Mouse (Mus musculus) heart, adult 18-20 months (tissue): ENCODE results near the gene Pou2f3. TPM values are rescaled to one million over a fixed set of nuclear protein-coding genes. Genes with fewer than 3 reads are reported as not detected.

Experiments used
- DNase-seq, 2 experiments: peaks; one replicate each; pipeline ENCODE4 v3.0.0; 2021 to 2022; ENCODE audit warnings: mixed read lengths in 1 of 2
- long read RNA-seq, 2 experiments: library from polyadenylated mRNA; stranded (forward); transcript quantifications; one replicate each; pipeline ENCODE4 v2.0.0; 2021
- total RNA-seq, 2 experiments: library from RNA; stranded (reverse); gene quantifications; 2 replicates each; pipeline ENCODE4 v1.2.3; 2021

Gene Pou2f3
- under 1 TPM in 1 of 2 experiments, not detected in 1; 0.10 TPM for total RNA-seq
- long read RNA-seq, experiment 1, result 0 reads
- long read RNA-seq, experiment 2, result 0 reads

- peak; percentile 84 to 91 for DNase-seq
Observed at GRCm38 (mm10) chr9:43210190-43210682, at the start of gene Pou2f3. Gene Pou2f3, minus strand, starts transcription at chr9:43210369.

- peak; percentile 63 to 82 for DNase-seq
Observed at GRCm38 (mm10) chr9:43253271-43253681, 43.1 kb upstream of the Pou2f3 start.

DNA sequence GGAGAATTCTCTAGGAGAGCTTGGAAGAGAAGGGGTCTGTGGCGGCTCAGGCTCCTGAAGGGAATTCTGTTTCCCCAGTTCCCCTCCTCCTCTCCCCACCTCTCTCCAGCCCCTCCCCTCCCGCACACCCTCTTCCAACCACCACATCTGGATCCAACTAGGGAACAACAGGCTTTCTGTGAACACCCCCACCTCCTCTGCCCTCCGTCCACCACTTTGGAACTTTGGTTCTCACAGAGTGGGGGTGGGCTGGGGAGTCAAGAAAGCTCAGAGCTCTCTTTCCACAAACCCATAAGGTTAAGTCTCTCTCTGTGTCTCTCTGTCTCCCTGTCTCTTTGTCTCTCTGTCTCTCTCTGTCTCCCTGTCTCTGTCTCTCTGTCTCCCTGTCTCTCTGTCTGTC is 42.6 kb upstream of the Pou2f3 start:
- DNase-seq, result peak in 1 of 2 experiments; percentile 6

GRCm38 (mm10) chr9:43251786-43252185 is 41.6 kb upstream of the Pou2f3 start:
- no peak for DNase-seq

DNA sequence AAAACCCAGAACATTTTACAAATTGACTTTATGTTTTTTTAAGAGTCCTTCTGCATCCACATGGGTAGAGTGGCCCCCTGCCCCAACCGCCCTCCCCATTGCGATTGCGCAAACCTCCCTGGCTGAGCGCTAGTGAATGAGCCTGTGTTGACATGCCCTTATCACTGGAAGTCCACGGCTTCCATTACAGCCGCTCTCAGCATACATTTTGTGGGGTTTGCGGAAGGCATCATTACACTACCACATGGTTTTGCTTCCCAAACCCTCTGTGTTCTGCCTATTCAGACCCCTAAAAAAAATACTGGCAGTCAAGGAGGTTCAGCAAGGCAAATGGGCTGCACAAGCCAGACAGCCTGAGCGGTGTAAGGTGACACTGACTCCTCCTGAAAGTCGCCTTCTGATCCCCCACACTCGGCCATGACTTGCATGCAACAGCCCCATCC is 36.6 kb upstream of the Pou2f3 start:
- peak in 1 of 2 experiments; percentile 48 for DNase-seq

DNA sequence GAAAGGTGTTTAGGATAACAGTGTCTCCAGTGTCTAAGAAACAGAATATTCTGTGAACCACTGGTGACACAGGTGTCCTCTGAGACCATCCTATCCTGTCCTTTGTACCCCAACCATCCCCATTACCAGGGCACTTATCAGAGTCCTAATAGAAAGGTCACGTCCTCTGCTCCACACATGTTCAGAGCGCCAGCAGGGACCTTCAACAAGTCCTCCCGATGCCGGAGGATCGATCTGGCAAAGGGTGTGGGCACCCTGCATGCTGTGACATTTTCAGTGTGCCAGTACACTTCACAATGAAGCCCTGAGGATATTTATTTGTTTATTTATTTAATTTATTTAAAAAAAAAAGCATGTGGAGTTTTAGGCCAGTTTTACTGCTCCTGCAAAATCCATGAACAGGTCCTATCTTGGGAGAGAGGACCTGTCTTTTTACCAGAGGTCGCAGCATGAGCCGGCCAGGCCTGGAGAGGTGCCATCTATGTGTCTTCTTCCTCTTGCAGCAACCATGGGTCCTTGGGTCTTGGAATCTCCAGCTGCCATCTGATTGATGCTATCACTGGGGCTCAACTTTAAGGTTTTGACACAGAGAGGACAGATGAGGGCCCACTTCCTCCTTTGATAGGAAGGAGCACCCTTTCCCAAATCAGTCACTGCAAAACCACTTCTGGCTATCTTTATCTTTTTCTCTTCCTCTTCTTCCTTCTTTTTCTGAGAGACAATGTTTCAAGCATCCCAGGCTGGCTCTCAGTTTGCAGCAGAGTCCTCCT is 35.8 kb upstream of the Pou2f3 start:
- peak in 1 of 2 experiments; percentile 5 for DNase-seq

DNA sequence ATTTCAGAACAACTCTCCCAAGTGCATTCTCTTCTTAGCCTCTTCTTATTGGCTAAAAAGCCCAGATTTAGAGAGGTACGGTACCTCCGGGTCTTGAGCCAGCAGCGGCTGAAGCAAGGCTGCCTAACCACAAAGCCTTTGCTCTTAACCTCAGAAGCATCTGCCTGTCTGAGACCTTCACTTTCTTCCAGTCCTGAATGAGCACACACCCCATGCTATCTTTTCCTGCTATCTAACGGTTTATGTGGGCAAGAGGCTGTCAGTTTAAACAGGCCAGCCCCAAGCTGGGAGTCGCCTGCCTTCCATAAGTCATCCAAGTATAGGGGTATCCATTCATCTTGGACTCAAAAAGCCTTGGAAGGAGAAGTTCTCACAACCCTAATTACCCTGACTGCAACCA is 32.3 kb upstream of the Pou2f3 start:
- no peak for DNase-seq

GRCm38 (mm10) chr9:43241970-43242369 is 31.8 kb upstream of the Pou2f3 start:
- DNase-seq, result no peak

DNA sequence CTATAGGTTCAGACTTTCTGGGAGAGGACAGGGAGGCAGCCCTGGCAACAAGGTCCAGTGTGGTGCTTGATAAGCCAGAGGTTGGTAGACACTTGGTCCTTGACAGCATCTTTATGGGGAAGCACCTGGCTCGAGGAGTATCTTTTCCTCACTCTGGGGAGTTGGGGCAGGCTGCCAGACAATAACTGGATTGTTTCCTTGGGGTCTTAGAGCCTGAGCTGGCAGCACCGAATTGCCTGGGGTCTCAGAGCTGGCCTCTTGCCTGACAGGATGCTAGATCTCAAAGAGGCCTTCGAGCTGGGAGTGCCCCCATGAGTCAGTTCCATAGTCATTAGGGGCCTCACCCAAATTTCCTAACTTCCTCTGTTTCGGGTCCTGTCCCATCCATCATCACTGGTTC is 31.1 kb upstream of the Pou2f3 start:
- DNase-seq, result no peak

DNA sequence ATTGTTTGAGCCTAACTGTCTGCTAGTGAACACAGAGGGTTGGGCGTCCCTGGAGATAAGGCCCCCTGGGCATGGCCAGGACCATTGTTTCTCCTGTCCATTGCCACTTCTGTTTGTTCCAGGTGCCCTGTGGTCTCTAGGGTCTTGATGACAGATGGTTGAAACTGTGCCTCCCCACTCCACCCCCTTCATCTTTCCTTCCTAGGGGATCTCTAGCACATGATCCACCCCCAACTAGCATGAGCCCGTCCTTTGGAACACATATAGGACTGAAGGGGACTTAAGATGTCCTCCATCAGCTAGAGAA is 30.4 kb upstream of the Pou2f3 start:
- DNase-seq, result no peak

GRCm38 (mm10) chr9:43239712-43240593 is 29.8 kb upstream of the Pou2f3 start, which contains the start of gene Oaf:
Gene Oaf, minus strand, starts transcription at chr9:43239911.
- peak; percentile 89 to 94 for DNase-seq

GRCm38 (mm10) chr9:43238631-43239545 is 28.7 kb upstream of the Pou2f3 start:
- peak in 1 of 2 experiments; percentile 49 for DNase-seq

DNA sequence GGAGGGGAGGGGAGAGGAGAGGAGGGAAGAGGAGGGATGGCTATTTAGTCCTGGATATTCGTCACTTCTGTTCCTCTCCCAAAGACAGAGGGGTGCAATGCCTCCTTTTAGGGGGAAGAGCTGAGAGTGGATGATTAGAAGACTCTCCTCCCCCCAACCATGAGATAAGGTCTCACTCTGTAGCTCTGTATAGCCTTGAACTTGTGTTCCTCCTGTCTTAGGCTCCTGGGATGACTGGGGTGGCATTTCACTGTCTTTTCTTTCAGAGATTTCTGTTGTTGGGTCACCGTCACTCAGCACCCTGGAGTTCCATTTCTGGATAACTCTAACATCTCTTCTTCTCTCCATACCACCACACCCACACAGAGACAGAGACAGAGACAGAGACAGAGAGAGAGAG is 28.0 kb upstream of the Pou2f3 start:
- peak in 1 of 2 experiments; percentile 12 for DNase-seq

GRCm38 (mm10) chr9:43237111-43237775 is 27.1 kb upstream of the Pou2f3 start:
- DNase-seq, result peak in 1 of 2 experiments; percentile 11

DNA sequence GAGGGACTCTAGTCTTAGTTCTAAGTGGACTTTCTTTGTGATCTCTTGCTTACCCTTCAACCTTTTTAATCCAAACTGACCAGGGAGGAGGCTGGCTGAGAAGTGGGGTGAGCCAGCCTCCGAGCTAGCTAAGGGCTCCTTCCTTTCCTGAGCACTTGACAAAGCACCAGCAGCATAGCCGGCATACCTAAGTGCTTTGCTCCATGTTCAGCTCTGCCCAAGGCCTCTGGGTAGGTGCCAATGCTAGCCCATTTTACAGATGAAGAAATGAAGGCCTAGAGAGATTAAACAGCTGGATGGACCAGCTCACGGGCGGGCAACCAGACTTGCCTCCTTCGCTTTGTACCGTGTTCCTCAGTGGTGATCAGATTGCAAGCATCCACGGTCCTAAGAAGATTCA is 26.4 kb upstream of the Pou2f3 start:
- DNase-seq, result no peak

- peak in 1 of 2 experiments; percentile 16 for DNase-seq
Observed at GRCm38 (mm10) chr9:43236106-43236505, 25.9 kb upstream of the Pou2f3 start.

- DNase-seq, result peak in 1 of 2 experiments; percentile 3
Observed at GRCm38 (mm10) chr9:43235336-43235735, 25.2 kb upstream of the Pou2f3 start.

- DNase-seq, result peak in 1 of 2 experiments; percentile 21
Observed at GRCm38 (mm10) chr9:43234496-43234895, 24.3 kb upstream of the Pou2f3 start.

DNA sequence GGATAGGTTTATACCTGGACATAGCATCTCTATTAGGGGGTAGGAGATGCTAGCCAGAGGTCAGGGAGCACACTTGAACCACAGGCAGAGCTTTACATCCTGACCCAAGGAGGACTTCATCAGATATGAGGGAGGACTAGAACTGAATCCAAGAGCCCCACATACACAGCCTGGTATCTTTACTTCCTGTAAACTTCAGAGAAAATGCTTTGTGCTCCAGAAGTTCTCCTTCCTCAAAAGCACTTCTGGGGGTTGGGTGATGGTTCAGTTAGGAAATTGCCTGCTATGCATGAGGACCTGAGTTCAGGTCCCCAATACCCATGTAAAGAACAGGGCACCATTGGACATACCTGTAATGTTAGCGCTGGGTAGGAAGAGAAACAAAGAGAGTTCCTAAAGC is 23.3 kb upstream of the Pou2f3 start:
- peak in 1 of 2 experiments; percentile 2 for DNase-seq

DNA sequence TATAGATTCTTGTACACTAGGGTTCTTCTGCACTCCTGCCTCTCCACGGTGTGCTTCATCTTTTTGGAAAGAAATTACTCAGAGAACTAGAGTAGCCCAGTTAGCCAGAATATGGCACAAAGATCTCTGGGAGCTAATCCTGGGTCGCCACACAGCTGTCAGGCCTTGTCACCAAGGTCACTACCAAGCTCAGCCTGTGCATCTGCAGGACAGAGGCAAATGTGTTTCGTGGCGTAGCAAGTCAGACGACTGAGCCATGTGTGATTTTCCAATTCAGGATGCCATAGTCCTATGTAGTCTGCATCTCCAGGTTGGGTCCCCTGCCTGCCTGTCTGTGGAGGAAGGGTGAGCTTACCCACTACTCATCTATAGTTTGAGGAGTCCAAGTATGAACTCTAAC is 22.9 kb upstream of the Pou2f3 start:
- peak in 1 of 2 experiments; percentile 6 for DNase-seq

- no peak for DNase-seq
Observed at GRCm38 (mm10) chr9:43232286-43232685, 22.1 kb upstream of the Pou2f3 start.
